Mouse (Mus musculus) testis, adult 2 months (tissue): ENCODE measurements around the gene Ntn3.

Source experiments
- CTCF ChIP-seq: fragments of 200-500 bp; IDR thresholded peaks from 2 replicates; pipeline ENCODE4 v1.5.1; 2012; ENCODE audit warnings: low read depth, mild to moderate bottlenecking, inconsistent platforms, low read length, moderate library complexity; ENCODE audit not compliant: control insufficient read depth, insufficient read depth, insufficient replicate concordance
- POLR2A ChIP-seq: fragments of 200-500 bp; IDR thresholded peaks from 2 replicates; pipeline ENCODE4 v1.6.1; 2012; ENCODE audit warnings: low read depth, mild to moderate bottlenecking, inconsistent platforms, low read length, moderate library complexity; ENCODE audit not compliant: control insufficient read depth

GRCm38 (mm10) chr17:24167120-24167519, 42.2 kb downstream of the Ntn3 start:
- TF ChIP-seq CTCF, result no peak
- TF ChIP-seq POLR2A, result no peak
